Mouse (Mus musculus): Measurements from ENCODE around the gene Osbpl2.
"Not testable (repeated sequence)": the region's sequence is repeated elsewhere in the genome, so short reads cannot be mapped to it uniquely, and the experiment has no call there.

Gene Osbpl2

DNA sequence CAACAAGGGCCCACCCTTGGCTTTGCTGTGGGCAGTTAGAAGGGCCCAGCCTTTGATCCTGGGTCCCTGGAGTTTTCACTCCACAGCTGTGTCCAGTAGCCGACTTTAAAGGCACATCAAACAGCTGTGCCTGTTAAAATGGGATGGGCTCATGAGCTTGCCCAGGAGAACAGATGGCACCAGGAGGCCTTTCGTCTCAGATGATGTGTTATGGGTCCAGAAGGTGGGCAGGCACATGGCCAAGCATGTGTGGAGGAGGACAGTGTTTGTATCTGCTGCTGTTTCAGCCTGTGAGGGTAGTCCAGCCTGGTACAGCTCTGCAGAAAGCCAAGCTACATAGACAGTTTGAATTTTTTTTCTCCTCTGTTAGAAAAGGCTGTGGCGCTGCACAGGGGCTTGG lies 35.7 kb downstream of the Osbpl2 start:
- no peak for DNase-seq (ENCODE audit: low read depth, low spot score)

DNA sequence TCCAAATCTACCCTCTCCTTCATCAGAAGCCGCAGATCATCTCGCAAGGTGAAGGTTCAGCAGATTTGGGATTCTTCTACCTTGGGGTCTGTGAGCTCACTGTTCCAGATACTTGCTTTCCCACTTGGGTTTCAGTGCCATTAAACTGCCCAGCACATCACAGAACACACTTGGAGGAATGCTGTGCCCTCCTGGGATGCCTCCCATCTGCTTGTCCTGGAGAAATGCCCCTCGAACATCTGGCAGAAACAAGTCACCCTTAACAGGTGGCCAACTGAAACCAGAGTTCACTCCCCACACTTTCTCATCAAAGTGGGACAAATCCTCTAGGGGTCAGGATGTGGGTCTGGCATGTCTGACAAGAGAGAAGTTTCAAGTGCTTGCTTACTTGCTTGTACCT lies 39.5 kb downstream of the Osbpl2 start:
- no peak for DNase-seq (ENCODE audit: low read depth, low spot score)

DNA sequence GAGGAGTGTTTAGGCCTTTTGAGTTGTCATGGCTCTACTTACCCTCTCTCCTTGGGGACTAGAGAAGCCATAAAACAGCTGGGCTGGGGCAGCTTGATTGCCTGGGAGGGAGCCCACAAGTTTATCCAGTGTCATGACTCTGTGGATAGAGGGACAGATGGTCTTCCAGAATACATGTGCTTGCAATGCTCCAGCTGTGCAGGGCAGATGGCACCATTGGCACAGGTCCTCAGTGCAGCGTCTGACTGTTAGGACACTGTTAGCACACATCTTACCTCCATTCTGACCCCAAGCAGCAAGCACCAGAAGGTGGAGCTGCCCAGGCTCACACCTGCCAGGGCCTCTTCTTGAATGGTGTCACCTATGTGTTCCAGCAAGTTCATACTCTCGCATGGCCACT lies 46.7 kb downstream of the Osbpl2 start:
- DNase-seq (ENCODE audit: low read depth, low spot score): no peak

DNA sequence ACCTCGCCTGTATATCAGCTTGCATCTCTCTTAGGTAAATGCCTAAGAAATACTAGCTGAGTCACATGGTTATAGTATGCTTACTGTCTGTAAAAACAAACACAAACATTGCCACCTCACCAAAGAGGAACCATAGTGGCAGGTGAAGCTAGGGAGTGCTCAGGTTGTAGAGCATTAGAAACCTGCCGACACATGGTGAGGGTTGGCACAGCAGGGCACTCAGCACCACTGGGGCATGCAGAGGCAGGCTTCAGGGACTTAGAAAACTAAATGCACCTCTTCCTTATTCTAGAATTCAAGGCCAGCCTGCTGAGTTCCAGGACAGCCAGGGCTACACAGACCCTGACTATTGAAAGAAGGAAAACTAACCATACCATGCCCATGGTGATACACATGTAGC lies 47.8 kb downstream of the Osbpl2 start:
- no peak for DNase-seq (ENCODE audit: low read depth, low spot score)

DNA sequence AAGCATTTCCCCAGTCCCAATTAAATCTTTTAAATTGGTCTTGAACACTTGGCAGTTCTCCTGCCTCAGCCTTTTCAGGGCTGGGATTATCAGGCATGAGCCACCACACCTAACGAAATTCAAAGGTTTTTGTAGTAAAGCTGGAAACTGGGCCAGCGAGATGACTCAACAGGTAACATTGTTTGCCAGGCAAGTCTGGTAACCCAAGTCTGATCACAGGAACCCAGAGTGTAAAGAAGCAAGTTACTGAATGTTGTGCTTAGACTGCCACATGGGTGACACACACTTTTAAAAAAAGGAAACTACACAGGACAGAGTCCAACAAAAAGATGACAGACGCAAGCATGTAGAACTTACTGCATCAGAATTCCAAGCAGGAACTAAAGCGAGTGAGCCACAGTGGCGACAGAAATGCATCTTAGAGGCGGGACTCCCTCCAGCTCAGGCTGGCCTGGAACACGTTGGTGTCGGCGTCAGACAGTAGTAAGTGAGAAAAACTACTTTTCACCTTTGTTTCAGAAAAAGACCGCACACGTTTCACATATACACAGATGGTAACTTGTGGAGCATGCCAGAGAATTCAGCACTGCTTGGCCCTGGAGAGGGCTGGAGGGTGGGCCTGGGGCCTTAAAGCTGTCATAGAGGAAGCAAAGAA lies 51.2 kb downstream of the Osbpl2 start:
- DNase-seq (ENCODE audit: low read depth, low spot score): no peak

DNA sequence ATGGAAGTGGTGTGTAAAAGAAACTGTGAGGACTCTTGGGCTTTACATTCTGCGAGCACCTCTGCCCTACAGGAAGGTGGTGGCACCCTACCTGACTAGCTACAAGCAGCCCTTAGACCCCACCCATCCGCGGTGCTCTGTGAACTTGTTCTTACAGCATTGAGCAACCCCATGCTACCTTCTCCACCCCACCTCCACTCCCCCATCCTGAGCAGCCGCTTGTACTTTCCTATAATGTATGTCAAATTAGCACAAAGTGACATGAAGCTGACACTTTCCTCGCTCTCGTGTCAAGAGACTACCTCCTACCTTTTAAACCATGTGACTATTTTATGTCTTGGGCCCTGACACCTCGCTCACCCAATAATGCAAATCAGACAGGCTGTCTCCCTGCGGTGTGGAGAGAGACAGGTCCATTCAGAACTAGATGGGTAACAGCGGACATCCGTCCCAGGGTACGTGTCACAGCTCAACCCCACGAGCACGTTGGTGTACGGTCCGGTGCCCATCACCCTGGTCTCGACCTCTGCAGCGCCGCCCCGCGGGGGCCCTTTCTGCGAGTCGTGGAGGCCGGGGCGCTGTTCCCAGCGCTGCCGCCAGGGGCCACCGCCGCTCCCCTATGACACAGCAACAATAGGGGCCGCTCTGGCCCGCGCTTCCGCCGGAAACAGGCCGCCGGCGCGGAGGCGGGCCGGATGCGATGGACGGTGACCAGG lies 51.9 kb downstream of the Osbpl2 start, which contains the start of gene Adrm1:
Gene Adrm1, plus strand, starts transcription at position 680 of the 716 bp plus-strand sequence.
- peak; percentile 98 for DNase-seq (ENCODE audit: low read depth, low spot score)

DNA sequence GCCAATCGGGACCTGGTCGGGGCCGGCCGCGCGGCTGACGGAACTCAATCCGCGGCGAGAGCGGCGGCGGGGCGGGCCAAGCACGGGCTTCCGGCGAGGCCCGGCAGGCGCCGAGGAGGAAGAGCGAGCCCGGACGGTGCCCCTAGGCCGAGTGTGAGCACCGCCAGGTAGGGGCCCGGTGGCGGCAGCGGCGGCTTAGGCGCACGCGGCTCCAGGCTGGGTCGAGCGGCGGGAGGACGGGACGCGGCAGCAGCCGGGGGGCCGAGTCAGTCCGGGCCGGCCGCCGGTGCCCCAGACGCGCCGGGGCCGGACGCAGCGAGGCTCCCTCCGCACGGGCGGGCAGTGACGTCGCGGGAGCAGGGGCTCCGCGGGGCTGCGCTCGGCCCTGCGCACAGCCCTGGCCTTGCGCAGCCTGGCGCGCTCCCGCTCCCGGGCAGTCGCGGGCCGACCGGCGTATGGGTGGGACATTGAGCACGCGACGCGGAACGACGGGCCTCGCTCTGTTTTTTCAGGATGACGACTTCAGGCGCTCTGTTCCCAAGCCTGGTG lies 52.5 kb downstream of the Osbpl2 start:
- DNase-seq (ENCODE audit: low read depth, low spot score): no peak

DNA sequence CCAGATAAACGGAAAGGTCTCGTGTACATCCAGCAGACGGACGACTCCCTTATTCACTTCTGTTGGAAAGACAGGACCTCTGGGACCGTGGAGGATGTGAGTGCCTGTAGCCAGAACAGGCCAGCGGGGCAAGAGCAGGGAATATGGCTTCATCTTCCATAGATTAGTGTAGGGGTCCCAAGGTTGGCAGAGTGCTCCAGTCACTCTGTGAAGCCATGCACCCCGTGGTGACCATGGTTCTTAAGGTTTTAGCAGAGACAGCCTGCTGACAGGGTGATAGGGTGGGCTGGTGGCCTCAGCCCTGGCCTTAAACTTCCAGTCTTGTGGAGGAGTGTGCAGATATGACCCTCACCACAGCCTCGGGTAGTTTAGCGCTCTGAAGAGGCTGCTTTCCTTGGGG lies 53.0 kb downstream of the Osbpl2 start:
- peak; percentile 18 for DNase-seq (ENCODE audit: low read depth, low spot score)

DNA sequence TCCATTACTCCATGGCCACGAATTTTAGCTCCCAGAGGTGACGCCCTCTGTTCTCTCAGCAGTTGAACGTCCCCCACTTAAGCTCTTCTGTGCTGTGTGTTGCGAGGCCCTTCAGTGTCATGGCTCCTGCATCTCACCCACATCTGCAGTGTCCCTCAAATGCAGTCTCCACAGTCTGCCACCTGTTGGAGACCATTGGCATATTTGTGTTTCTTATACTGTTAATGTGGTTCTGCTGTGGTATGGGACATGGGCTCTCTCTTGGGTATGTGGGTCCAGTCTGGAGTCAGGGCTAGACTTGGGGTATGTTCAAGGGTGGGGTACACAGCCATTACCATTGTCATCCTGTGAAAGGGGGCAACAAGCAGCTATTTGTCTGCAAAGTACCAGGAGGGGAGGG lies 54.1 kb downstream of the Osbpl2 start:
- peak; percentile 50 for DNase-seq (ENCODE audit: low read depth, low spot score)

DNA sequence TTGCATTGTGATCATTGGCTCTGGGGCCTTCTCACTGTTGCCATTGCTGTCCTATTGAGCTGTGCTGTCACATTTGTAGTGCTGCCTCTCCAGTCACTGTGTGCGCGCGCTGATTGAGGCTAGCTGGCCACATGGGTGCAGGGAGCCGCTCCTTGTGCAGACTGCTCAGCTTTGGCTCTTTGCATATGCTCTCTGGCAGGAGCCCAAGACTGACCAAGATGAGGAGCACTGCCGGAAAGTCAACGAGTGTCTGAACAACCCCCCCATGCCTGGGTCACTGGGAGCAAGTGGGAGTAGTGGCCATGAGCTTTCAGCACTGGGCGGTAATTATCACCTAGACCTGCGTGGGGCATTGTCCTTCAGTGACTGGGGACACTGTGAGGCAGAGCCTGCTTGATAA lies 54.6 kb downstream of the Osbpl2 start:
- not testable (repeated sequence) for DNase-seq (ENCODE audit: low read depth, low spot score)

DNA sequence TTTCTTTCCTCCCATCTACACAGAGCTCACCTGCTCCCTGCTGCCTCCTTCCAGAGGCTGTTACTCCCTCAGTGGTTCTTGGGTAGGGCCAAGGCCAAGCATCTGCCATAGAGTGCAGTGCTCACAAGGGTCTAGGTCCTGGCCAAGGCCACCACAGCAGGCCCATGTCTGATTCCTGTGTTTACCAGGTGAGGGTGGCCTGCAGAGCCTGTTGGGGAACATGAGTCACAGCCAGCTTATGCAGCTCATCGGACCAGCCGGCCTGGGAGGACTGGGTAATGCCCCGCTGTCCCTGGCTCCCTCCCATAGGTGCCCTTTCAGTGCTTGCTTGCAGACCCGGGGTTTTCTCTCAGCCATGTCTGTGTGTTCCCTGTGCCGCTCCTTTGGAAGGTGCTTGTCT lies 55.0 kb downstream of the Osbpl2 start:
- DNase-seq (ENCODE audit: low read depth, low spot score): no peak

DNA sequence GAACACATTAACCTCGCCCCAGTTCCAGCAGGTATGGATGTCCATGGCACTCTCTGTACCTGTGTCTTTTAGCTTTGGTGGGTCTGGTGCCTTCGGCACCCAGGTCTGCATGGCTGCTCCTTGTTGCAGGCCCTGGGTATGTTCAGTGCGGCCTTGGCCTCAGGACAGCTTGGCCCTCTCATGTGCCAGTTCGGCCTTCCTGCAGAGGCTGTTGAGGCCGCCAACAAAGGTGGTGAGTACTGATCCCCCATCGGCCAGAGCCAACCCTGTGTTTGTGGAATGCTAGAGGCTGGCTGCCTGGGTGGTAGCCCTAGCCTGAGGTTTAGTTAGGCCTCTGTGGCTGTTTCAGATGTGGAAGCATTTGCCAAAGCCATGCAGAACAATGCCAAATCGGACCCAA lies 56.6 kb downstream of the Osbpl2 start:
- DNase-seq (ENCODE audit: low read depth, low spot score): no peak

DNA sequence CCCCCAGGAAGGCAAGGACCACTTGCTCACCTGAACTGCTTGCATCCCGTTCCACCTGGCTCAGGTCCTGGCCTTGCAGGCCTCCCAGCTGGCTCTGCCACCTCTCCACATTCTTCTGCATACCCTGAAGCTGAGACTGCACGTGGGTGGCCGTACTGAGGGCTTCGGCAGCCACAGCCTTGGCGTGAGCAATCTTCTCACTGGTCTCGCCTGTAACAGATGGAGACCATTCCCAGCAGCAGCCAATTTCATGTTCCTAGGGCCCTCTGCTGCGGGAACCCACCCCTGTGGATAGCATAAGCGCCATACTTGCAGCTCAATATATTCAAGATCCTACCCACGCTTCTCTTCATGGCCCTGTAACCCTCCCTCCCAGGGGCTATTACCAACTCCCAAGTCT lies 62.4 kb downstream of the Osbpl2 start:
- no peak for DNase-seq (ENCODE audit: low read depth, low spot score)

DNA sequence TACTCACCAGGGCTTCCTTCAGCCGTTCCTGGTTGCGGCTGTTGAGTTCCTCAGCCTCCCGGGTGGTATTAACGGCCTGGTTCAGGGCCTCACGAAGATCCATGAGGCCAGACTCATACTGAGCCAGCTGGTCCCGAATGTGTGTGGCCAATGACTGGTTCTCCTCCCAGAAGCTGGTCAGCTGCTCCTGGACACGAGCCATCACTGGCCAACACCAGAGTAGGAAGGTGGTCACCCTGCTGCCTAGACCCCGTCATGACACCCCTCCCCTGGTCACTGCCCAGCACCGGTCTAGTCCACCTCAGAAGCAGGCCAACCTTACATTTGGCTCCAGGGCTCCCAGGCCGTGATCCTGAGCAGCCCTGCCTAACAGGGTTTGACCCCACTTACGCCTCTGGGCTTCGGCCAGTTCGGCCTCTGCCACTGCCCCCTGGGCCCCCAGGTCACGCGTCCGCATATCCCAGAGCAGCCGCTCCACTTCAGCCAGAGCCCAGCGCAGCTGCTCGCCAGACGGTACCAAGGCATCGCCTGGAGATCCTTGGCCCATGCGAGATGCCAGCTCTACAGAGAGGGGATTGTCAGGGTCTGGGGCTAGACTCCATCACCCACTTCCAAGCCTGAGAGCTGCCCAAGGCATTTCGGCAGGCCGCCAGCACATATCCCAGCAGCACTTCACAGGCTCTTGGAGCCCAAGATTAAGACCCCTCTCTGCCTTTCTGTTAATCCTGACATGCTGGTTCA lies 65.1 kb downstream of the Osbpl2 start:
- no peak for DNase-seq (ENCODE audit: low read depth, low spot score)

DNA sequence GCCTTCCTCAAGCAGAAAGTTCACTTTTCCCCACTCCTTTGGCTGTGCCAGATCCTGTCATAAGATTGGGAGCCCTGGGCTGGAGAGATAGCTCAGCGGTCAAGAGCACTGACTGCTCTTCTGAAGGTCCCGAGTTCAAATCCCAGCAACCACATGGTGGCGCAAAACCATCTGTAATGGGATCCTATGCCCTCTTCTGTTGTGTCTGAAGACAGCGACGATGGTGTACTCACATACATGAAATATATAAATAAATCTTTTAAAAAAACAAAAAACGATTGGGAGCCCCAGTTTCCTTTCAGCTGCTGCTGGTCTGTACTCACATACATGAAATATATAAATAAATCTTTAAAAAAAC lies 65.6 kb downstream of the Osbpl2 start:
- no peak for DNase-seq (ENCODE audit: low read depth, low spot score)

DNA sequence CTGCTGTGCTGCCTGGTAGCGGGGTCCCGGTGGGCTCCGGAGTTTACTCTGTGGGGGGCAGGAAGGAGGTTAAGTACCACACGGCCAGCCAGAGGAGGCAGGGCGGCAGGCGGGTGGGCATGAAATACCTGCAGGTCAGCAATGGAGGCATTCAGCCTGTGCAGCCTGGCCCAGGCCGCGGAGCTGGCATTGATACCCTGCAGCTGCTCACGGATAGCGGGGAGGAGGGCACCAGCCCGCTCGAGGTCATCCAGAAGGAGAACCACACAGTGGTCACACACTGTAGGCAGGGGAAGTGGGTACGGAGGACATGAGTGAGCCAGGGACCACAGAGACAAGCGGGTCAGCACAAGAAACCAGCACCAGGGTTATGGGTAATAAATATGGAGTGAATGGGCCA lies 66.6 kb downstream of the Osbpl2 start:
- DNase-seq (ENCODE audit: low read depth, low spot score): no peak

DNA sequence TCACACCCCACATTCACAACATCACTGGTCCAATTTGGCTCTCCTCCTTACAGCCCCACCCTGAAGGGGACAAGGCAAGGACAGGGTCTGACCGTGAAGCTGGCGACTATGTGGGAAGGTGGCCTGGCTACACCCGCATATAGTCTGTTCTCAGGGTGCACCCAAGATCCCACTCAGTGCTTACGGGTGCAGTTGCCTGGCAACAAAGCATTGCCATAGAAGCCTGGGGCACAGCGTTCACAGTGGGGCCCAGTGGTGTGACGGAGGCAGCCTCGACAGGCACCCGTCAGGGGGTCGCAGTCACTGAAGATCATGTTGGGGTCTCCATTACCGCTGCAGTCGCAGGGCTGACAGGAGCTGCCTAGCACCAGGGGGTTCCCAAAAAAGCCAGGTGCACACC lies 68.3 kb downstream of the Osbpl2 start:
- DNase-seq (ENCODE audit: low read depth, low spot score): no peak

DNA sequence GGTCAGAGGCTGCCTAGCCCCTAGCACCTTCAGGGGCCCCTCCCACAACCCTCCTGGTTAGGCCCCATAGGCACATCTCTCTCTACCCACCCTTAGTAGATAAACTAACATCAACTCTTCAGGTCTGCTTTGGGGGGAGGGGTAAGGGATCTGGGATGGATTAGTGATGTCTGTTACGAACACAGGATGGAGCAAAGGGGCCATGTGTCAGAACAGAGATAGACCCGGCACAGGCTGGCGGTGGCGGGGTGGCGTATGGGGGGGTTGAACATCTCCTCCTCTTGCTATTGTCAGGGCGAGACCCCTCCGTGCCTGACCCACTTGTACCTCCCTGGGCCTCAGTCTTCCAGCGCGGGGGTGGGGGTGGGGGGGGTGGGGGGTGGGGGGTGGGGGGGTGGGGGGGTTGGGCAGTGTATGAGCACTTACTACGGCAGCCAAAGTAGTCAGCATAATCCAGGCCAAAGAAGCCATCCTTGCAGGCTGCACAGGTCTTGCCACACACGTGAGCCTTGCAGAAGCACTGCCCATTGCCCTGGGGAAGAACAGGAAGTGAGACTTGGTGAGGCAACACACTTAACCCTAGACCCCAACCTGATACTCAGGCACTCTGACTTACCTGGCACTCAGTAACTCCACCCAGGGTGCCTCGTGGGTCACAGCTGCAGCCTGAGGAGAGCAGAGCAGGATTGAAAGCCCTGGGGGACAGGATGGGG lies 77.7 kb downstream of the Osbpl2 start:
- peak; percentile 16 for DNase-seq (ENCODE audit: low read depth, low spot score)

DNA sequence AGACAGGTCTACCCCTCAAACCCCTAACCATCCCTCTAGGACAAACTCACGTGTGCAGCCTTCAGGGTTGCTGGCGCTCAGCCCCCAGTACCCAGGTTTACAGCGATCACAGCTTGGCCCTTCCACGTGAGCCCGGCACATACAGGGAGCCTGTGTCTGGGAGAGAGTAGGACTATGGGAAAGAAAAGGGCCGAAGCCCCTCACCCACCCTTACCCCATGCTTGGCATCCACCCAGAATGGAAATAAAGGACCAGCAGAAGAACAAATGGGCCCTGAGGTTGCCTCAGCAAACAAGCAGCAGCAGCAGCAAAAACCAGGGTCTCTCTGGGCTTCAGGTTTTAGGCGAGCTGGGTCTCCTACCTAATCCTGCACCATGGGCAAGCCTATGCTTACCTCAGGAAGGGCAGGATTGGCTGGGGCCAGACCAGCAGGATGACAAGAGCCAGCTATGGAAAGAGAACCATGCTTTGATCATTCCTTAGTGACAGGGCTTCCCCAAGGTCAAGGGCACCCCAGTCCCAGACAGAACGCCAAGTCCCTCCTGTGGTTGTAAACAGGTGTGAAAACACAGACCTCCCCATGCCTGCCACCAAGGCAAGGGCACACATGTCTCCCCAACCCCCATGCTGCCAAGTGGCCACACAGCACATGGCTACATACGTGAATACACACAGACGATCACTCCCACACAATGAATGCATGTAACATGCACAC lies 78.4 kb downstream of the Osbpl2 start:
- no peak for DNase-seq (ENCODE audit: low read depth, low spot score)

DNA sequence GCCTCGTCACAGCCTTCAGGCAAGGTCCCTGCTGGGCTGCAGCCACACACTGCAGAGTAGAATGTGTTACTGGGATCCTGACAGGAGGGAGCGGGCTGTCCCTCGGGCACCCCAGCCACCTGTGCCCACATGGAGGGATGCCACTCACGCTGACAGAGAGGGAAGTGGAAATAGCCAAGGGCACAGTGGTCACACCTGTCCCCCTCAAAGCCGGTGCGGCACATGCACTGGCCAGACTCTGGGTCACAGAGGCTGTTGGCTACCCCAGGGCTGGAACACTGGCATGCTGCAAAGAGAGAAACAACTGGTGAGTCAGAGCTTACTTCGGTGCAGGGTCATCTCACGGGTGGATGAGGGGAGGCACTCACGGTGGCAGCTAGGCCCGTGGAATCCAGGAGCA lies 79.7 kb downstream of the Osbpl2 start:
- no peak for DNase-seq (ENCODE audit: low read depth, low spot score)

DNA sequence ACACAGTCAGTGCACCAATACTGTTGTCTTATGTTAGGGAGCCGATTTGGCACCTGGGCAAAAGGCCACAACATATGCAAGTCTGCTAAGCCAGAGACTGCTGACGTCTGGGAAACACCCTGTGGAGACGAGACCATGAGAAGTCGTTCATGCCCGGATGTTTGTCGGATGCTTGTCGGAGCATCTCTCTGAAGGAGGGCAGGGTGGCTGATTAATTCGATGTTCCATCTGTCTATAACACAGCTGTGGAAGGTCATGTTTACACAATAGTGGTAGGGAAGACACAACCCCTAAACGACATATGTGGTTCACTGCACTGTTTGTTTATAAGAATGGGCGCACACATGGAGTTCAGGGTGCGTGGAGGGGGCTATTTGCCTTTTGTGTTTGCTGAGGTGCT lies 81.6 kb downstream of the Osbpl2 start:
- no peak for DNase-seq (ENCODE audit: low read depth, low spot score)

Measured in CD4-positive, CD25-positive, alpha-beta regulatory T cell, adult 2 months (primary cell).